Mouse (Mus musculus) forebrain, postnatal 0 days (tissue): ENCODE measurements around the gene Cyp3a41a. TPM values are rescaled to one million over a fixed set of nuclear protein-coding genes. Genes with fewer than 3 reads are reported as not detected.
"Not testable (repeated sequence)": the region's sequence is repeated elsewhere in the genome, so short reads cannot be mapped to it uniquely, and the experiment has no call there.

Source experiments
- ATAC-seq: fragments of 200-750 bp; cut with Nextera tagmentation; 2 replicates; pipeline ENCODE4 v1.8.0; 2017; ENCODE audit warnings: mild to moderate bottlenecking, moderate library complexity
- DNase-seq: peaks from one replicate; pipeline ENCODE4 v3.0.0-alpha.2; 2015
- H3K27ac ChIP-seq: fragments of 300-500 bp; sonication (generic); 2 replicates; pipeline ENCODE4 v1.5.1; 2014; ENCODE audit warnings: low read depth, mild to moderate bottlenecking, antibody characterized with exemption, low read length, moderate library complexity, mixed read lengths
- H3K27me3 ChIP-seq: fragments of 300-500 bp; sonication (generic); 2 replicates; pipeline ENCODE4 v1.6.1; 2014; ENCODE audit warnings: mild to moderate bottlenecking, low read length, mixed read lengths; ENCODE audit not compliant: insufficient read depth
- H3K36me3 ChIP-seq: fragments of 300-500 bp; sonication (generic); 2 replicates; pipeline ENCODE4 v1.6.1; 2014; ENCODE audit warnings: mild to moderate bottlenecking, moderate library complexity; ENCODE audit not compliant: insufficient read depth
- H3K4me1 ChIP-seq: fragments of 300-500 bp; sonication (generic); 2 replicates; pipeline ENCODE4 v1.6.1; 2014; ENCODE audit warnings: antibody characterized with exemption; ENCODE audit not compliant: insufficient read depth
- H3K4me2 ChIP-seq: fragments of 300-500 bp; sonication (generic); 2 replicates; pipeline ENCODE4 v1.6.1; 2014; ENCODE audit warnings: low read depth, mild to moderate bottlenecking, moderate library complexity
- H3K4me3 ChIP-seq: fragments of 300-500 bp; sonication (generic); 2 replicates; pipeline ENCODE4 v1.5.1; 2014; ENCODE audit warnings: low read depth, low read length, mixed read lengths
- H3K9ac ChIP-seq: fragments of 300-500 bp; sonication (generic); 2 replicates; pipeline ENCODE4 v1.6.1; 2014; ENCODE audit warnings: mild to moderate bottlenecking
- H3K9me3 ChIP-seq: fragments of 300-500 bp; sonication (generic); 2 replicates; pipeline ENCODE4 v1.6.1; 2016; ENCODE audit warnings: low read length
- CTCF ChIP-seq: sonication (generic); IDR thresholded peaks from 2 replicates; pipeline ENCODE4 v1.5.1; 2016; ENCODE audit warnings: antibody characterized with exemption, control low read depth, low read depth
- whole genome bisulfite sequencing: fragments of 180-500 bp; shearing (Covaris S2); extraction: QIAGEN DNeasy Blood & Tissue Kit; methylation state at CpG from one replicate; pipeline ENCODE4 v1.1.7; 2014; 5-methylcytosine and 5-hydroxymethylcytosine counted together
- polyA plus RNA-seq: library from polyadenylated mRNA; unstranded; fragments of >200 nt; fragmentation: Nextera tagmentation; extraction: Ambion mirVana; gene quantifications from 2 replicates; pipeline ENCODE4 v1.2.1, GENCODE M21; 2015
- total RNA-seq: library from RNA; depleted of rRNA; stranded (reverse); fragments of >200 nt; gene quantifications from 2 replicates; pipeline ENCODE4 v1.2.3, GENCODE M21; 2014; rRNA removed

Gene Cyp3a41a
- total RNA-seq (not detected in 2 replicates), polyA plus RNA-seq (not detected in 2 replicates)

DNA sequence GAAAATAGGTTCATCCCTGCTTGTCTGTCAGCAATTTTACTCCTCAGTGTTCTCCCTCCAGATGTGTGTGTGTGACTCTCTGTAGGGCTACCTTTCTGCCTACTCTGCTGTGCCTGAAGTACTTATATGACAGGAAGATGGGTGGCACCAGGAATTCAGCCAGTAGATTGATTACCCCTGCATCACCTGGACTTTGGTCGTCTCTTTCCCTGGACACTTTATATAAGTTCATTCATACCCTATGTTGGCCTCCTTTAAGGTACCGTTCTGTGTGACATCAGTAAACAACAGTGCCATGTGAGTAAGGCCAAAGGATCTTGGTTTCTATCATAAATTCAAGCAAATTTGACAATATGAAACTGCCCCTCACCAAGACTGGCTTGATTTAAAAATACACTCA, at the start of gene Cyp3a41a:
Cyp3a41a (minus strand) TSS at position 101 of the 400 bp plus-strand sequence.
- not testable (repeated sequence) for ATAC-seq, H3K9me3 ChIP-seq, H3K27ac ChIP-seq, H3K36me3 ChIP-seq, H3K4me2 ChIP-seq, H3K4me3 ChIP-seq, H3K27me3 ChIP-seq, H3K9ac ChIP-seq, DNase-seq, H3K4me1 ChIP-seq
- WGBS = 71% methylated on average over 1 of the region's 2 CpGs

DNA sequence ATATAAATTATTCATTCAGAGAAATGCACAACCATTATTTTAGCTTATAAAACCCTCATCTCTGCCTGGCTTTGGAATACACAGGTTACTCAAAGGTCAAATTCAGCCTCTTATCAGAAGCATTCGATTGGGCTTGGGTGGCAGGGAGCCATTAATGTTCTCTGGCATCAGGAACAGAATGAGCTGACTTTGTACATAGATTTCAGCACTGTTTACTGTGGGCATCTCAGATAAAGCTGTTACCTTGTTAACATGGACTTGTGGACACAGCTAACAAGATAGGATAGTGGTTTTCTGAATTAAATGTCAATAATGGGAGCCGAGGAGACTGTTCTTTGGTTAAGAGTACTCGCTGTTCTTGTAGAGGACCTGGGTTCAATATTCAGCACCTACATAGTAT, 17.6 kb upstream of the Cyp3a41a start:
- not testable (repeated sequence) for H3K4me1 ChIP-seq, H3K4me2 ChIP-seq, DNase-seq, H3K9me3 ChIP-seq, H3K27me3 ChIP-seq, H3K9ac ChIP-seq, H3K4me3 ChIP-seq, ATAC-seq, H3K36me3 ChIP-seq, H3K27ac ChIP-seq
- WGBS = 77% methylated on average over 3 of the region's 3 CpGs

DNA sequence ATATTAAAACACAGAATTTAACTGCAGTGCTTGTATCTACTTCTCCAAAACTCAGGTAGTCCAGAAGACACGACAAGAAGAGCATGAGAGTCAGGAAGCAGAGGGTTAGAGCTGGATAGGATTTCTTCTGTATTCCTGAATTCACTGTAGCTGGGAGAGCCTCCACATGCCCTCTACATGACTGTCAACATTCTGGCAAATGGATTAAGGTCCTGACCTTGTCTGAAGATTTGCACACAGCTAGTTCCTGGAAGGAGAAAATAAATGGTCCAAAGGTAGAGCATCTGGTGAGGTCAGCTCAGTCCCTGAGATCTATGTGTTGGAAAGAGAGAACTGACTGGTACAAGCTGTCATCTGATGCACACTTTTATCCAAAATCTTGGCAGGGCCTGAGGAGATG, 5.6 kb downstream of the Cyp3a41a start:
- H3K4me3 ChIP-seq, H3K36me3 ChIP-seq, H3K27me3 ChIP-seq, H3K4me2 ChIP-seq, H3K4me1 ChIP-seq, H3K27ac ChIP-seq, H3K9ac ChIP-seq, DNase-seq, H3K9me3 ChIP-seq, ATAC-seq: not testable (repeated sequence)
- WGBS = 22% methylated on average over 1 of the region's 1 CpGs

DNA sequence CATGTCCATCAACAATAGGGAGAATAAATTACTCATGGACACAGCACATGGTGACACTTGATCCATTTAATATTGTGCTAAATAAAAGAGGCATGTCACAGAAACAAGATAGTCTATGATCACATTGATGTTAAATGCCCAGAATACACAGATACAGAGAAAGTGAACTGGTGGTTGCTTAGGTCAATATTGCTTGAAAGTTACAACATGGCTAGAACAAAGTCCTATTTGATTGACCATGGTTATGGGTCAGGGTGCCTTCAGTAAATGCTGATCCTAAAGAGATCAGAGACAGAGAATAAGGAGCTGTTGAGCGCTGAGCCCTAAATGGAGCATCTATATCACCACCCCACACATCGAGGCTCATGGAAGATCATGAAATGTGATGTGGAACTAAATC, 12.6 kb downstream of the Cyp3a41a start:
- not testable (repeated sequence) for DNase-seq, H3K27me3 ChIP-seq, H3K27ac ChIP-seq, H3K4me2 ChIP-seq, H3K4me3 ChIP-seq, H3K9me3 ChIP-seq, H3K9ac ChIP-seq, H3K36me3 ChIP-seq, H3K4me1 ChIP-seq, ATAC-seq
- WGBS = 87% methylated on average over 2 of the region's 2 CpGs

DNA sequence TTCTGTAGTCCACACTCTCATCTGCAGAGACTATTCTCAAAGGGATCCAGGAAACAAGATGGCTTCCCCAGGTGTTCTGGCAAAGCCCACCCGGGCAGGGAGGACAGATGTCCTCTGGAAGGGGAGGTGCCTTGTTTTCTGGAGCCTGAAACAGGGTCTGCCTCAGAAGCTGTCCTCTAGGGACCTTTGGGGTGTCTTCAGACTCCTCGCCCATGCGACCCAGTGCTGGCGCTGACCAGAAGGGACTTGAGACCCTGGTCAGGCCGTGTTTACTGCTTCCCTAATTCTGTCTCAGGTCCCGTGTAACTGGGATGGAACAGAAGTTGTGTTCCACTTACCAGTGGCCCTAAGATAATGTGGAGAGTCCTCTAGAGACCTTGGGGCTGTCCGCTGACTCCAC, 57.9 kb downstream of the Cyp3a41a start:
- Histone ChIP-seq H3K9me3 (peaks cover 41% of the 10 kb centered on the region), H3K4me2 (no peak overlapping the region), H3K36me3 (no peaks in the 10 kb centered on the region), H3K4me3 (no peak overlapping the region), H3K4me1 (no peaks in the 10 kb centered on the region), H3K9ac (no peak overlapping the region), H3K27me3 (no peaks in the 10 kb centered on the region), H3K27ac (no peak overlapping the region)
- DNase-seq = no peak
- no peak for TF ChIP-seq CTCF
- WGBS = 88% methylated on average over 7 of the region's 7 CpGs
- ATAC-seq = no peak

DNA sequence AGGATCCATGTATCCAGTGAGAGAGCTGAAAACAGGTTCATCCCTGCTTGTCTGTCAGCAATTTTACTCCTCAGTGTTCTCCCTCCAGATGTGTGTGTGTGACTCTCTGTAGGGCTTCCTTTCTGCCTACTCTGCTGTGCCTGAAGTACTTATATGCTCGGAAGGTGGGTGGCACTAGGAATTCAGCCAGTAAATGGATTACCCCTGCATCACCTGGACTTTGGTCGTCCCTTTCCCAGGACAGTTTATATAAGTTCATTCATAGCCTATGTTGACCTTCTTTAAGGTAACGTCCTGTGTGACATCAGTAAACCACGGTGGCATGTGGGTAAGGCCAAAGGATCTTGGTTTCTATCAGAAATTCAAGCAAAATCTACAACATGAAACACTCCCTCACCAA, 72.2 kb downstream of the Cyp3a41a start:
- Histone ChIP-seq H3K4me3 (no peak overlapping the region), H3K9me3 (peaks cover 35% of the 10 kb centered on the region), H3K27me3 (no peaks in the 10 kb centered on the region), H3K9ac (no peak overlapping the region), H3K4me1 (no peaks in the 10 kb centered on the region), H3K36me3 (no peaks in the 10 kb centered on the region), H3K27ac (no peak overlapping the region), H3K4me2 (no peak overlapping the region)
- ATAC-seq = no peak
- WGBS = 73% methylated on average over 4 of the region's 4 CpGs
- no peak for DNase-seq
- no peak for TF ChIP-seq CTCF

Other genes with a start within 250 kb of the Cyp3a41a start
- gene Cyp3a41b, start 135.4 kb downstream of the Cyp3a41a start, total RNA-seq = not detected in 2 replicates
- gene Cyp3a41b, start 135.4 kb downstream of the Cyp3a41a start, polyA plus RNA-seq = not detected in 2 replicates
- gene Cyp3a44, start 85.7 kb upstream of the Cyp3a41a start, total RNA-seq = not detected in 2 replicates
- not detected in 2 replicates for gene Cyp3a44, start 85.7 kb upstream of the Cyp3a41a start, polyA plus RNA-seq
- gene Cyp3a11, start 159.8 kb upstream of the Cyp3a41a start, total RNA-seq = not detected in 2 replicates
- not detected in 2 replicates for gene Cyp3a11, start 159.8 kb upstream of the Cyp3a41a start, polyA plus RNA-seq